Mouse (Mus musculus) E14TG2a.4 (cell line): ENCODE measurements around the gene Denr.

Experiments
- CTCF ChIP-seq: conservative IDR thresholded peaks from 2 replicates; pipeline ENCODE4 v1.5.1; 2014; ENCODE audit warnings: low read length
- NANOG ChIP-seq: IDR thresholded peaks from 2 replicates; pipeline ENCODE4 v1.6.1; 2014; ENCODE audit warnings: borderline replicate concordance, low read length, mixed read lengths

DNA sequence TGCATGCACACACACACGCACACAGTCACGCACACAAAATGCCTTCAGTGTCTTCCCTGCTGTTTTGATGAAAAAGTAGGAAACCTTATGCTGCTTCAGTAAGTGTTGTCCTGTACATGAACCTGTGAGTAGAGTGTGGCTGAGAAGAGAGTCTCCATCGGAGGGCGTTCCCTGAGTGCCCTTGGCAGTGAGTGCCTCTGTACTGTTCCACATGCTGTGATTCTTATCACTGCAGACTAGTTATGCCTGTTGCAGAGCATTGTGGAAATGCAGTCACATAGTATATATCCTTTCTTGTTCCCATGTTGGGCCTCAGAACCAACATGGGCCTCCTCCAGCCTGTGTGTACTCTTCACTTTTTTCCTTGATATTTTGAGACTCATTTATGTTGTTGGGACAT lies 57.2 kb downstream of the Denr start:
- TF ChIP-seq CTCF (no peak), NANOG (no peak)
